Mouse (Mus musculus) layer of hippocampus, postnatal 14 days (tissue): ENCODE data around the gene Tbc1d10c. TPM values are rescaled to one million over a fixed set of nuclear protein-coding genes. Genes with fewer than 3 reads are reported as not detected.

Source experiments
- DNase-seq, 2 experiments: peaks; one replicate each; pipeline ENCODE4 v3.0.0; 2021 to 2022; ENCODE audit warnings: low spot score in 2 of 2, mixed read lengths in 1 of 2
- total RNA-seq, 2 experiments: library from RNA; stranded (reverse); gene quantifications; 2 replicates each; pipeline ENCODE4 v1.2.3; 2021

Gene Tbc1d10c
- total RNA-seq, 2 experiments from 2014 or later: 0.74 to 1.8 TPM

DNA sequence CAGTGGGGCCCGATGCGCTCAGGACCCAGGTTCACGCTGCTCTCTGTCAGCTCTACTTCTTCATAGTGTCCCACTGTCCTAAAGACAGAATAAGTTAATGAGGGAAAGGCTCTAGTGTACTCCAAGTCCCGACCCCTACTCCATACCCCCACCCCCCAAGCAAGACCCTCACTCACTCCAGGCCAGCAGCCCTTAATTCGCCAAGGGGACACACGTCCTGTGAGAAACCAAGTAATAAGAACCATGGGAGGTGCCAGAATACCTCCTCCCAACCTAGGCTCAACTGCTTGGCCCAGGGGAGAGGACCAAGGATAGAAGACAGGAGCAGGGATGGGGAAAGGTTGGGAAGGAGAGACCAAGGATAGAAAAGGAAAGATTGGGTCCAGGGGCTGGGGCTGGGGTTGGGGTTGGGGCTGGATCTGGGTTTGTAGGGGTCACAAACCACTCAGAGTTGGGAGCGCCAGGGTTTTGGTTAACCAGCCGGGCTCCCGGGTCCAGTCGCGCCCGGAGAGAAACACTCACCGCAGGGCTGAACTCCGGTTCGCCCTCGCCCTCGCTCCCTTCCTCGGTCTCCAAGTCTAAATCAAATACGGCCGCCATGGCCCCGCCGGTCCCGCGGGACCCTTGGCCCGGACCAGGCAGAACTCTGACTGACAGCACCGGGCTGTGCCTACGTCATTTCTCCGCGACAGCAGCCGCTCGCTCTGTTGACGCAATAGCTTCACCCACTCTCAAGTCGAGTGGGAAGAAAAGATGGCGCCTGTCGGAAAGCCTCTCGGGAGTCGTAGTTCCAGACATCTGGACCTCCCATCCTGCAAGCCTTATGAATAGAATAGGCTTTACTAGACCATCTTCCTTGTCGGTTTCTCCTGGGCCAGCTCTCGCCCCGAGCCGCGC lies 28.2 kb downstream of the Tbc1d10c start, which contains the start of gene Rps6kb2:
Rps6kb2 (minus strand) TSS at position 709 of the 897 bp plus-strand sequence.
- peak; percentile 95 to 98 for DNase-seq

DNA sequence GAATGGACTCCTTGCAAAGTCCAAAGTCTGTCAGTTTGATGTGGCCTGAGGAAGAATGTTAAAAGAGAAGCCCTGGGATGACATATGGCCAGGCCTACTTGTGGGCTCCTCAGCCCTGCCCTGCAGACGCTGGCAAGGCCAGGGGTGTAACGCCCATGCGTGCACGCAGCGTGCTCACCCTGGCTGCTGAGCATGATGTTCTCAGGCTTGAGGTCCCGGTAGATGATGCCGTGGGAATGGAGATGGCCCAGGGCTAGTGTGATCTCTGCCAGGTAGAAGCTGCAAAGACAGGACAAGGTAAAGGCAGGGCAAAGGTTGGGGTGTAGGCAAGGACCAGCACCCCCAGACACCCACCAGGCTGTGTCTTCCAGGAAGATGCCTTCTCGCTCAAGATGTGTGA lies 32.0 kb downstream of the Tbc1d10c start:
- no peak for DNase-seq

DNA sequence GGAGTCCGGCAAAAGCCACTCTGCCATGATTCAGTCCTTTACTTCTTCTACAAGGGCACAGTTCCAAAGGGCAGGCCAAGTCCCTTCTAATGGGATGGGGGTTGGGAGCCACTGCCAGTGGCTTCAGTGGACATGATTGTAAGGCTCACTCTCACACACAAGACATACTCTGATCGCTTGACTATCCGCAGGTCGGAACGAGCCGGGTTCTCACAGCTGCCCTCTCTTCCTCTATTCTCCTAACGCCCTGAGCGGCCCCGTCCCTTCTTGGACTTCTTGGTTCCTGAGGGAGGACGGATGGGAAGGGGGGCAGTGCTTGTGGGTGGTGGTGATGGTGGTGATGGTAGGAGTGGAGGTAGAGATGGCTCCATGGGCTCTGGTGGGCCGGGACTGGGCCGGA lies 34.3 kb downstream of the Tbc1d10c start:
- DNase-seq: no peak

DNA sequence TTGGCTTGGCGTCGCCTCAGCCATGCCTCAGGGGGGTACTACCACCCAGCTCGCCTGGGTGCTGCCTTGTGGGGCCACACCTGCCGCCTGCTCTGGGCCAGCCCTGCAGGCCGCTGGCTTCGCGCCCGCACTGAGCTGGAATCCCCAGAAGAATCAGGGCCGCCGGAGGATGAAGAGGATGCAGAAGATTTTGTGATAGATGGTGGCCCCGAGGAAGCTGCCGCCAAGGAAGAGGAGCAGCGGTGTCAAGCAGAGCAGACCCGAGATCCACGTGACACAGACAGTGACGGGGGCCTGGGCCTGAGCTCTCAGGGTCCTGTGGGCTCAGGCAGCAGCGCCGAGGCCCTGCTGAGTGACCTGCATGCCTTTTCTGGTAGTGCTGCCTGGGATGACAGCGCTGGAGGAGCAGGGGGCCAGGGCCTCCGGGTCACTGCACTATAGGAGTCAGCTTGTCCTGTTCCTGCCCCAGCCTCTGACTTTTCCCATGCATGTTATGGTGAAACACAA lies 35.0 kb downstream of the Tbc1d10c start:
- DNase-seq: no peak

DNA sequence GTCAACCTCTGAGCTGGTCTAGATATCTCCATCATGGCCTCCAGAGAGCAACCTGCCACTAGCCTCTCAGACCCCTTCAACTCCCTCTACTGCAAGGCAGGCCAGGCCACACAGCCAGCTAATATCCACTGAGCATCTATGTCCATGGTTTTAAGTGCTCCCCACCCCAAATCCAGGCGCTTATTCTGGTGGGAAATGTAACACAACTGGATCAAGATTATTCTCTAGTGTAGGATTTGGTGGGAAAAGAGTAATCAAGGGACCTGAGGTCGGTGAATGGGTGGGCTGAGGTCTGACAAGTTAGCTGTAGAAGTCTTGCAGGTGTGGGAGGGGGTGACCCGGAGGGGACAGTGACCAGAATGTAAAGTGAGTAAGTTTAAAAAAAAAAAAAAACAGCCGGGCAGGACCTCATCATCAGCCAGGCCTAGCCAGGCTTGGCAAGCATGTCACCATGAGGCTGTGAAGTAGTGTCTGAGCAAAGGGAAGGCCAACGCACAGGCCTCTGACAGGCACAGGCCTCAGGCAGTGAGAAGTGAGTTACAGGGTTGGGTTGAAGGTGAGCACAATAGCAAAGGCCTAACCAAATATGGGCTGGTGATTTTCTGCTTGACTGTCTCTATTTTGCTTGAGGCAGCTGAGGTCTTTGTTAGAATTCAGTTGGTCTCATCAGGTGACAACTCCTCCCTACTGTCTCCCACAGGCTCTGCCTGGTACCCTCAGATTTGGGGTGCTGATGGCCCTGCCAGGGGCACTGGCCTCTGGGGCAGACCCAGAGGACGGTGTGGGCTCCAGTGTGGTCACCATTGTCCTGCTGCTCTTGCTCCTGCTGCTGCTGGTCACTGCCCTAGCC lies 35.6 kb downstream of the Tbc1d10c start:
- no peak for DNase-seq

DNA sequence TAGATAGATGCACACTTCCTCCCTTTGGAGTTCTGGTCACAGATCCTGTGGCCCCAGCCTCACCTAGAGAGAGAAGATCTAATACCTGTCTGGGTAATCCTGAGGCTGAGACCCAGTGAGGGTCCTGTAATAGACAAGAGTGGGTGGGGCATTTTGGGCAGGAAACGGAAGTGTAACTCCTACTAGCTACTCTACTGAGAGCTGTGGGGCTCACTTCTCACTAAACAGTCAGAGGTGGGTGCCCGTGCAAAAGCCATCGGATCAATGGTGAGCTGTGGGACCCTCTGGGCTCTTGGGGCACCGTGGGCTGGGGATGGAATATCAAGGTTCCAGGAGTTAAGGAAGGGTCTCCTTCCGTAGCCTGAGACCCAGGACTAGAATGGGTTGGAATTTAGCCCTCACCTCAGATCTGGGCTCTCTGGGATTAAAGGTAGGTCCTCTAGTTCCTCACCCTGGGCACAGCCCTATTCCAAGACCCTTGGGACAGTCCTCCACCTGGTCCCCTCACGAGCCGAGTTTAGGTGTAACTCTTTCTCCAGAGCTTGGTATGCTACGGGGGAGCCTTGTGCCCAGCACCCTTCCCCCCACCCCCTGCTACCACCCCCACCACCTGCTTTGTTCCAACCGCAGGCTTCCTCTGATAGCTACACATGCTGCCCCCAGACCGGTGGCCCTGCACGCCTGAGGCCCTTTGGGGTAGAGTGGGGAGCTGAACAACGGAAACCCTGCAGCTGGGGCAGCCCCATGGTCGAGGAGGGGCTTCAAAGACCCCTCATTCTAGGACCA lies 36.5 kb downstream of the Tbc1d10c start:
- no peak for DNase-seq

DNA sequence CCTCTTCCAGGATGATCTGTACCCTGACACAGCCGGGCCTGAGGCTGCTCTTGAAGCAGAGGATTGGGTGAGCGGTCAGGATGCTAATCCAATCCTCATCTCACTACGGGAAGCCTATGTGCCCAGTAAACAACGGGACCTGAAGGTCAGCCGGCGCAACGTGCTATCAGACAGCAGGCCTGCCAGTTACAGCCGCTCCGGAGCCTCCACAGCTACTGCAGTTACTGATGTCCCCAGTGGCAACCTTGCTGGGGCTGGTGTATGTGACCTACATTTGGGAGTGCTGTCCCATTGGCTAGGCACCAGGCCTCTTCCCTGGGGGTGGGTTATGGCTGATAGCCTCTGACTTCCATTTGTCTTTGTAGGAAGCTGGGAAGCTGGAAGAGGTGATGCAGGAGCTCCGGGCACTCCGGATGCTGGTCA lies 37.8 kb downstream of the Tbc1d10c start, which contains the start of gene Ptprcap:
Ptprcap (plus strand) TSS at position 373 of the 423 bp plus-strand sequence.
- no peak for DNase-seq

DNA sequence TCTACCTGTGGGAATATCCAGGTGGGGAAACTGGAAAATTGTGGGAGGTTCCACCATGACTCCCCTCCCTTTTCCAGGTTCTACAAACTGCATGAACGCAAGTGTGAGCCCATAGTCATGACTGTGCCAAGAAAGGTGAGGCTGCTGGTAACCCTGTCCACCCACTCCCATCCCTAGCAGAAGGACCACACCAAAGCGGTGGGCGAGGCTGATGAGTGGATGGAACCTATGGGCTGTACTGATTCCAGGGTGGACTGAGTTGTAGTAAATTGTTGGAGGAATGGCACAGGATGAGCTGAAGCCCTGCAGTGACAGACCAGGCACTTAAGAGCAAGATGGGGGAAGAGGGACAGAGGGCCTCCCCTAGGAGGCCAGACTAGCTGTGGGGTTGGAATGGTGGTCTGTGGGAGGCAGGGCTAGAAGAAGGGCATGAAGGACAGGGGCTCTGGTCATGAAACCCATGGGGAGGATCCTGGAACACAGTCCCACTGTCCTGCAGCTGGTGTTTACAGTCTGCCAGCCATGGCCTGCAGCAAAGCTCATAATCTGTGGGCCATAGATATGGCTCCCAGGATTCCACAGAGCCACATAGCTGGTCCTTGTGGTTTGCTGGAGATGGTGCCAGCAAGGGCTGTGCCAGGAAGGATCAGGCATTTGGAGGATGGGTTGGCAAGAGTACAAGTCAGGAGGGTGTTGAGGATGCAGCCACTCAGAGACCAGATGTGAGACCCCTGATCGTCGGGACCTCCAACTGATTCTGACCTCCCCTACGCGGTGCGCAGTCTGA lies 38.4 kb downstream of the Tbc1d10c start:
- no peak for DNase-seq

DNA sequence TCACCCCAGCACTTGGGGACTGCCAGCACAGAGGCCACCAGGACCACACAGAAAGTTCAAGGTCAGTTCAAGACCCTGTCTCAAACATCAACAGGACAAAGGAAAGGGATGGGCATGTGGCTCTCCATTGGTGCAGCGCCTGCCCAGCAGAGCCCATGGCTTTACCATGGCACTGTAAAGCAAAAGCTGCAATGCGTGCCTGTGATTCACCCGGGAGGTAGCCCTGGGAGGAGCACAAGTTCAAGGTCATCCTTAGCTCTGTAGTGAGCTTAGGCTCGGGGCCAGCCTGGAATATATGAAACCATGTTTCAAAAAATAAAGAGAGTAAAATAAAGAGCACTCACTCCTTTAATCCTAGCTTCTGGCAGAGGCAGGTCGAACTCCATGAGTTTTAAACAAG lies 39.2 kb downstream of the Tbc1d10c start:
- DNase-seq: no peak

DNA sequence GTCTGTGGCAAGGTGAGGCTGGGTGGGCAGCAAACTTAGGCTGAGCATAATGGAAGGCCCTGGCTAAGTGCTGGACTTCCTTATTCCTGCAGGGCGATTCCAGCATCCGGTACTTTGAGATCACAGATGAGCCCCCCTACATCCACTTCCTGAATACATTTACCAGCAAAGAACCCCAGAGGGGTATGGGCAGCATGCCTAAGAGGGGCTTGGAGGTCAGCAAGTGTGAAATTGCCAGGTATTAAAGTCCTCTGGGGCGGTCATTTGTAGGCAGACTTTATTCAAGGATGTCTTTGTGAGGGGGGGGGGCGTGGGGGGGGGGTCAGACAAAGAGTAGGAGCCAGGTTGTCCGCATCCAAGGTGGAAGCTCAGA lies 39.6 kb downstream of the Tbc1d10c start:
- DNase-seq: no peak

DNA sequence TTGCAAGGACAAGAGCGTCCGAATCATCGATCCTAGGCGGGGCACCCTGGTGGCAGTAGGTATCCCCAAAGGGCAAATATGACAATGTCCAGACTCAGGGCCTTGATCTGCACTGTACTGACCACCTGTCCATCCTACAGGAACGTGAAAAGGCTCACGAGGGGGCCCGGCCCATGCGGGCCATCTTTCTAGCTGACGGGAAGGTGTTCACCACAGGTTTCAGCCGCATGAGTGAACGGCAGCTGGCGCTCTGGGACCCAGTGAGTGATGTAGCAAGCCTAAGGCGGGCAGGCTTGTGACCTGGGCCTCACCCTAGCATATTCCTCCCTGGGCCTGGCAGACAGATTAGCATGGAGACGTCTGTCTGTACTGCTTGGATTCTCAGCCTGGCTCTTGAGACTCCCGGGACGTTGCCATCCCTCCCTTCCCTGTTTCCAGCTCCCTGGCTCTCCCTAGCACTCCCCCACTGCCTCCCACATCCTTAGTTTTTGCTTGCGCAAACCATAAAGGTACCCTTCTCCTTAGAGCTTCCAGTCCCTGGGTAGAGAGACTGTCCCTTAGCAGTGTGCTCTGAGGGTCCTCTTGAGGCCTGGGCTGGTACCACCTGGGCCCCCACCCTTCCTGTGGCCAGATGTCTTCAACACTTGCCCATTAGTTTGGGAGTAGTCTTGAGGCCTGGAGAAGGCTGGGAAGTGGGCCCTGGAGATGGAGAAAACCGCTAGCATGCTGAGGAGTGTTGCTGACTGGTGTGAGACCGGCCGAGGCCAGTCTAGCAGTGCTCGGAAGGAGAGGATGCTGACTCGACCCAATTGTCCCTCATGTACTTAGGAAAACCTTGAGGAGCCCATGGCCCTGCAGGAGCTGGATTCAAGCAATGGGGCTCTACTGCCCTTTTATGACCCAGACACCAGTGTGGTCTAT lies 40.3 kb downstream of the Tbc1d10c start:
- no peak for DNase-seq

DNA sequence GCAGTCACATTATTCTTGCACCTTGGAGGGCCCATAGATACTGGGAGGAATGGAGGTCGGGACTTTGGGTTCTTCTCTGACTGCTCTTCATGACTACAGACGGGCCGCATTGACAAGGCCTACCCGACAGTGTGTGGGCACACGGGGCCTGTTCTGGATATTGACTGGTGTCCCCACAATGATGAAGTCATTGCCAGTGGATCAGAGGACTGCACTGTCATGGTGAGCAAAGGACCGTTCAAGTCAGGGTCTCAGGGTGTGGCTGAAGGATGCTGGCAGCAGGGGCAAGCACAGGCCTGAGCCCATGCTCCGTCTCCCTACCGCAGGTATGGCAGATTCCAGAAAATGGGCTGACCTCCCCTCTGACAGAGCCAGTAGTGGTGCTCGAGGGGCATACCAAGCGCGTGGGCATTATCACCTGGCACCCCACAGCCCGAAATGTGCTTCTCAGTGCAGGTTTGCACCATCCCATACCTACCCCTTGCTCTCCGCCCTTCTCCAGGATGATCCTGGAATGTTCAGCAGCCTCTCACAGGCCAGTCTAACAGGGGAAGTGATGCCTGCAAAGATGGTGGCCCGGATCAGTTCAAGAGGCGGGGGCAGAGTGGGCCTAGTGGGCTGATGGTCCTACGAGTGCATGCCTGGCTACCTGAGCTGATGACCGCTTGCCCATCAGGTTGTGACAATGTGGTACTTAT lies 41.2 kb downstream of the Tbc1d10c start:
- DNase-seq: no peak

DNA sequence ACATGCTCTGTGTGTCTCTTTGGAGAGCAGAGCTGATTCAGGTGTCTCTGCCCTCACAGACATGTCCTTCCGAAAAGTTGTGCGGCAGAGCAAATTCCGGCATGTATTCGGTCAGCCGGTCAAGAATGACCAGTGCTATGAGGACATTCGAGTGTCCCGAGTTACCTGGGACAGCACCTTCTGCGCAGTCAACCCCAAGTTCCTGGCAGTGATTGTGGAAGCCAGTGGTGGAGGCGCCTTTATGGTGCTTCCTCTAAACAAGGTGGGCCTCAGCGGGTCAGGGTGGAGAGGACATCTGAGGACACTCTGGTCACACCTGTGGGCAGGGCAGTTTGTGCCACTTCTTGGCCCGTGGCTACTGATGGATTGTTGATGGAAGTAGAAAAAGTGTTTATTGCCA lies 41.8 kb downstream of the Tbc1d10c start:
- DNase-seq: no peak

DNA sequence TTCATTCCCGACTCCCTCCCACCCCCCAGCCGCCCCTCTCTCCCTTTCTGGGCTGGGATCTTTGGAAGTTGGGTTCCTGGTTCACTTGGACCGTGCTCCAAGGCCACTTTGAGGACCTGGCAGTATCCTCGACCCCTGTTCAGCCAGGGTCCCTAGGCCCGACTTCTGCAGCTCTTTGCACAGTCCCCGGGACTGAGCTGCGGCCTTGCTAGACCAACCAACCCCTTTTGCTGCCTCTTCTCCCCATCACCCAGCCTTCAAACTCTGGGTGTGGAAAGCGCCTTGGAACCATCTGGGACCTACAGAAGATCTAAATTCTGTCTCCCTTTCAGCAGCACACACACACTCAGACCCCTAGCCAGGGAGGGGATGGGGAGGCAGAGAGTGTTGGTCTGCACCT lies 42.3 kb downstream of the Tbc1d10c start:
- no peak for DNase-seq

DNA sequence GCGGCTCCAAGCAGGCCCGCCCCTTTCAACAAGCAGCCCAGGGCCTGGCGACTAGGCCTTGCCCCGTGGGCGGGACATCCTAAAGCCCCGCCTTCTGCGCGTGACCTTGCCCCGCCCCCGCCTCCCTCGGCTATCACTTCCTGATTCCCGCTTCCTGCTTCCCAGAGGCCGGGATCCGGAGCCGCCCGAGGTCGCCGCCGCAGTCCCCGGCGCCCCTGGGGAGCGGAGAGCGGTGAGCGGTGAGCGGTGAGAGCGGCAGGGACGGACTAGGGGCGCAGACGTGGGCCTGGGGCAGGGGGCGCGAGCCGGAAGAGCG lies 42.6 kb downstream of the Tbc1d10c start, which contains the start of gene Coro1b:
Coro1b (plus strand) TSS at position 129 of the 316 bp plus-strand sequence.
- peak; percentile 92 to 95 for DNase-seq

DNA sequence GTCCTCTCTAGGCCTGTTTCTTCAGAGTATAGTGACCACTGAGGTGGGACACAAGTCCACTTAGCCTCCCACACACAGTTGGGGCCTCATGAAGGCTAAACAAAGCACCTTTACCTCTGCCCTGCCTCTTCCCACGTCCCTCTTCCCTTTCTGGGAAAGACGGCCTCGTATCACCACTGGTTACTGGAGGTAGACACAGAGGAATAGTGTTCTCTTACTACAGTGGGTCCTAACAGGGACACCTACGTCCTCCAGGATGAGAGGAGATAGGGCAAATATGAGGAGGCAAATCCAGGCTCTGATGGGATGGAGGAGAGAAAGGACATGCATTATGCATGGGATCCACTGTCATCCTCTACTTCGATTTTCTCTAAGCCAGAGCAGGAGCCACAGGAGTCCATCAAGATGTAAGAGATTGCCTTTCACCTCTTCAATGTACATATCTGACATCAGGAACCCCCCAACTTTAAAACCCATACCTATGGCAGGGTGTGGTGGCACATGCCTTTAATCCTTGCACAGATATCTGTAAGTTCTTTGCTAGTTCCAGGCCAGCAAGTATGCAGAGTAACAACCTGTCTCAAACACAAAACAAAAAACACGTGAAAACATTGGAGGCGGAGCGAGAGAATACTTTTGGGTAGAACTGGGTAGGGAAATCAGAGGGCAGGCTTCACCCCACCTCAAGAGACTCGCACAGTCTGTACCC lies 43.1 kb downstream of the Tbc1d10c start:
- no peak for DNase-seq

DNA sequence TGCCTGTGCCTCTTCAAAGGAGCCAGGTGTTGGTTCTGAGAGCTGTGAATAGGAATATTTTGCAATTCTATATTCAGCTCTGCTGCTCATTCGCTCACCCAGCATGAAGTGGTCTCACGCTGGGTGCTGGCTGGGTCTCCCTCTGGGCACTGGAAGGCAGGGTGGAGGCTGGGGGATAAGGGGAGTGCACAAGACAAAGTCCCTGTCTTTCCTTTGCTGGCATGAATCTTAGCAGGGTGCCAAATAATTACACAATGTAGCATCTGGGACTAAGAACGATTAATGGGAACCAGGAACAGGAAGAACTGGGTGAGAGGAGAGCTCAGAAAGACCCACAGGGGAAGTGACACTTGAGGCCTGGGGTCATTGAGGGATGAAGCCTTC lies 44.1 kb downstream of the Tbc1d10c start:
- no peak for DNase-seq
